Mouse (Mus musculus): ENCODE measurements at regions not wholly inside any gene's neighbourhood (a gene's known extent, or its start where the extent isn't known, plus 50 kb on each side); places are given as distances from the start of the nearest gene placed in this dataset.
"Not testable (repeated sequence)": the region's sequence is repeated elsewhere in the genome, so short reads cannot be mapped to it uniquely, and the experiment has no call there.

DNA sequence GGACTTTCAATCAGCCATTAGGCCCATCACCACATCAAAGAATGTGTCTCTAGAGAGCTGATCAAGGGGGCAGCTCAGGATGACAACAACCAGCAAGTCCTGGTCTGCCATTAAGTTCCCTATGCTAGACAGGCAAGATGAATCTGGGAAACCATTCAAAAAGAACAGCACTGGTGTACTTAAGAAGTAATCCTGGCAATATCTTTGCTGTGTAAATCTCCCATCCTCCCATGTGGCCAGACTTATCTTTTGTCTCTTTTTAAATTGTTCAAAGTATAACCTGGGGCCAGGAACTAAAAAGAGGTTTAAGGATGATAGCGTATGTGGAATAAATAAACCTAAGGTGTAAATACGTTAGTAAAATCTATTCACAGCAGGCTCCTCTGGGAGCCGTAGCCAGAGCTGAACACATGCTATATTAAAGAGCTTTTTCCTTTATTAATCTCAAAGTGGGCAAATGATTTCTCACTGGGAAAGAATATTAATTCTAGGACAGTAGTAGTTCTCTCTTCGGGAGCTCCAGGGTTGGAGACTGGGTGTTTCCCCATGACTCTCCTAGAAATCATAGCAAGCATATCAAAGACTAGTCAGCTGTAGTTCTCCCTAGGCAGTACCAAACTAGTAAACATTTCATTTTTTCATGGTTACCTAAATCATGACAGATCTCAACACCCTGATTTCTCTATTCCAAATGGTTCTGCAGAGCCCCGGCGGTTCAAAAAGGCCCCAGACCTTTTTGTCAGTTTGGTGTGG lies 216.8 kb upstream of the Zpld1 start:
- no peak for DNase-seq

DNA sequence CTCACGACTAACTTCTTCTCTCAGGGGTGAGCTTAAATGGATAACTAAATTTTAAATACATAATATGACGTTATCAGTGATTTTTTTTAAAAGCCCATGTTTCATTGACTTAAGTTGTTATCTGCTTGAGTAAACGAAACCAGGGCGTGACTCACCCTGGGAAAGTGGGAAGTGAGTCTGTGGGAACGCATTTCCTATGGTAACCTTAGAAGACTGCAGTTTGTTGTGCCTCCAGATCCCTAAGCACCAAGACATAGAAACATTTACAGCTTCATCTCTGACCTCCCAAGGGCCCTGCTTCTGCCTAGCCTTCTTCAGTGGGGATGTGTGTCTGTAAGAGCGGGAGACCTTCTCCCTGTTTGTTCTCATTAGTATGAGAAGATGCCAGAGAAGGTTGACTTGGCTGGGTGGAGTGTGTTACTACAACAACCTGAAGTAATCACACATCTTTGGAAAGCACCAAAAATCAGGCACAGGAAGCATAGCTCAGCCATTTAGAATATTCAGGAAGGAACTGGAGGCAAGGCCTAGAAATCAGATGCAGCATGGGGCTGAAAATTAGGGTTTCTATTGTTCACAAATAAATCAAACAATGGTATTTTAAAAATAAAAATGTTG lies 207.1 kb upstream of the Zpld1 start:
- DNase-seq = no peak

GRCm38 (mm10) chr16:55504274-55504673 lies 206.5 kb upstream of the Zpld1 start:
- no peak for DNase-seq

DNA sequence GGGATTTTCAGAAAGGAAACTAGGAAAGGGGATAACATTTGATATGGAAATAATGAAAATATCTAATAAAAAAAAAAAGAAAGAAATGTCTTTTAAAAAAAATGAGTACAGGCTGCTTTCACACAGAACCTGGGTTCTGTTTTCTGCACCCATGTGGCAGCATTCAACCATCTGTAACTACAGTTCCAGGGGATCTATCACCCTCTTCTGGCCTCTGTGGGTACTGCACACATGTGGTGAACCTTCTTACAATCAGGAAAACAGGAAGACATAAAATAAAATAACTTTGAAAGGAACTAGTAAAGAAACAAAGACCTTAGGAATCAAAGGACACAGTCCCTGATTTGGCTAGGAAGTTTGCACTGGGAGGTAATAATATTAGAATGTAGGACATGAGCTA lies 205.5 kb upstream of the Zpld1 start:
- peak; percentile 48 to 56 for DNase-seq

- not testable (repeated sequence) for DNase-seq
These were observed 202.0 kb upstream of the Zpld1 start for GRCm38 (mm10) chr16:55499831-55500230.

GRCm38 (mm10) chr16:55495051-55495450 lies 197.3 kb upstream of the Zpld1 start:
- DNase-seq = no peak

GRCm38 (mm10) chr16:55494162-55494561 lies 196.4 kb upstream of the Zpld1 start:
- no peak for DNase-seq

DNA sequence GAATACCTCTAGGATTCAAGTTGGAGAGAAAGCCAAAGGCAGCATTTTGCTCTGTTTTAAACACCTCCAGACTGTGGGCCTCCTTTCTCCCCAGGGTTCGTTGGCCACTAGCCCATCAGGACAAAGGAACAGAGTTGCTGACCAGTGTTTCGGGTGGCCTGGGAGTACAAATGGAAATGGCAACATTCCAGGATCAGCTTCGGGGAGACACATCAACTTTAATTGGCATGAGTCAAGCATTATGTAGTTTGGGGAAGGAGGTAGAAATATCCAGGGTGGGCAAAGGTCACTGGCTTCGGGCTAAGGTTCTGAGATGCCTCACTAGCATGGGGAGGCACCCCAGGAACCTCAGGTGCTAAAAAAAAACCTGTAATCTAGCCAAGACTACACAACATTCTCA lies 194.3 kb upstream of the Zpld1 start:
- no peak for DNase-seq

DNA sequence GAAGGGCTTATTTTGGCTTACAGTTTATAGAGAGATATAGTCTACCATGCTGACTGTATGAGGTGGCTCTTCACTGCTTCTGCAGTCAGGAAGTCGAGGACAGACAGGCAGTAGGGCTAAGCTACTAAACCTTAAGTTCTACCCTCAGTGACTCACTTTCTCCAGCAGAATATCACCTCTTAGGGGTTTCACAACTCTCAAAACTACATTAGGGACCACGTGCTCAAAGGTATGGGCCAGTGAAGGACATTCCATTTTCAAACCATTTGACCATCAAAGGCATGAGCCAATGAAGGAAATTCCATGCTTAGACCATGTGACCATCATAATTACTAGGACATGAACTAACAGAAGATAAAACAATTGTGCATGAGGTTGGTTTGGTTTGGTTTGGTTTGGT lies 186.6 kb upstream of the Zpld1 start:
- DNase-seq = no peak

GRCm38 (mm10) chr16:55480745-55481144 lies 183.0 kb upstream of the Zpld1 start:
- DNase-seq = no peak

GRCm38 (mm10) chr16:55480304-55480703 lies 182.5 kb upstream of the Zpld1 start:
- peak; percentile 9 to 14 for DNase-seq

DNA sequence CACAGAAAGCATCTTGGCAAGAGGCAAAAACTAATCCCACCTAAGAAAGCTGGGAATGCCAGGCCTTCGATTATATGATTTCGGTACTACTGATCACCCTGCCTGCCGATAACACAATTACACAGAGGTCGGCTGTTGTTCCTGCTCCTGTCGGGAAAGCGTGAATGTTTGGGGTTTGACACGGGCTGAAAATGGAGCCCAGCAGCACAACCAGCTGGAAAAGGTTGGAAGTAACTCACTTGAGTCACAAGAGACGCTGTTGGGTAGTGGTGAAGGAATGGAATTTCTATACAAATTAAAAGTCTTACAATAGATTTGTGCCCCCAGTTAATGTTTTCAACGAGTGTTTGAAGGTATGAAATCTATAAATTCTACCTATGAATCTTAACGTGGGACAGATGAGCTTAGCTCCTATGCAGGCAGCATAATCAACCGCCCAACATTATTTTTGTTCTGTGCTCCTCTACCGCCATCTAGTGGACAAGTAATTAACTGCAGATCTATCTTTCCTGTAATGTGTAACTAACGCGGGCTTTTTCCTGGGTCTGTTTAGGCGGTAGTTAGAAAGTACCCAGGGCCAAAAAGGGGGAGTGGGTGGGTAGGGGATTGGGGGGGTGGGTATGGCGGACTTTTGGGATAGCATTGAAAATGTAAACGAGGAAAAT lies 178.9 kb upstream of the Zpld1 start:
- peak; percentile 48 to 58 for DNase-seq

- DNase-seq = no peak
These were observed 177.3 kb upstream of the Zpld1 start for GRCm38 (mm10) chr16:55474950-55475525.

GRCm38 (mm10) chr16:55471396-55471795 lies 173.6 kb upstream of the Zpld1 start:
- DNase-seq = no peak

- no peak for DNase-seq
These were observed 172.9 kb upstream of the Zpld1 start for GRCm38 (mm10) chr16:55470721-55471120.

DNA sequence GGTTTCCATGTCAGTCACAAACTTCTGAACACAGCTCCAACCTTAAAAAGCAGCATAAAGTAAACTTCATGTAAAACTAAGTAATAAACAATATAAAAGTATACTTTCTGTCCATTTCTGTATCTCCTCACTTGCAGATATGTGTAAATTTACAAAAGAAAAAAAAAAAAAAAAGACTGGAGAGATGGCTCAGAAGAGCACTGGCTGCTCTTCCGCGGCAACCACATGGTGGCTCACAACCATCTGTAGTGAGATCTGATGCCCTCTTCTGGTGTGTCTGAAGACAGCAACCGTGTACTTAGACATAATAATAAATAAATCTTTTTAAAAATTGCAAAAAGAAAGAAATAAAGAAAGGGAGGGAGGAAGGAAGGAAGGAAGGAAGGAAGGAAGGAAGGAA lies 171.9 kb upstream of the Zpld1 start:
- no peak for DNase-seq

- peak; percentile 44 to 48 for DNase-seq
These were observed 171.2 kb upstream of the Zpld1 start for GRCm38 (mm10) chr16:55468833-55469458.

DNA sequence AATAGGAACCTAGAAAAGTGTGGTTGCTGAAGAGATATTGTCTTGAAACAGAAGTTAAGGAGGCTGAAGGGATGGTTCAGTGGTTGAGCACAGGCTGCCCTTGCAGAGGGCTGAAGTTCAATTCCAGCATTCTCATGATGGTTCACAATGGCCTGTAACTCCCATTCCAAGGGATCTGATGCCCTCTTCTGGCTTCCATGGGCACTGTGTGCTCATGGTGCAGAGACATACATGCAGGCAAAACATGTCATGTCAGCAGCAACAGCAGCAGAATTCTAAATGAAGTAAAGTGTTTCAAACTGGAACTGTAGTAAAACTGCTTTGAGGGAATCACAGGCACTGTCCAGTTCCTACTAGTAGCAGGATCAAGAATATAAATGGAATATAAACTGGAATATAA lies 162.7 kb upstream of the Zpld1 start:
- no peak for DNase-seq

GRCm38 (mm10) chr16:55447581-55447980 lies 149.8 kb upstream of the Zpld1 start:
- DNase-seq = no peak

GRCm38 (mm10) chr16:55442821-55443581 lies 145.2 kb upstream of the Zpld1 start:
- DNase-seq = no peak

GRCm38 (mm10) chr16:55435139-55435968 lies 137.6 kb upstream of the Zpld1 start:
- no peak for DNase-seq

All from B cell, adult 2 months (primary cell).